Mouse (Mus musculus) midbrain, embryonic 12.5 days (tissue): Measurements from ENCODE around the gene Pheta1. TPM values are rescaled to one million over a fixed set of nuclear protein-coding genes. Genes with fewer than 3 reads are reported as not detected.

Experiments
- ATAC-seq: fragments of 200-750 bp; cut with Nextera tagmentation; 2 replicates; pipeline ENCODE4 v1.8.0; 2017; ENCODE audit warnings: low read depth, moderate TSS enrichment, moderate library complexity; ENCODE audit not compliant: low FRiP score
- H3K27ac ChIP-seq: fragments of 300-500 bp; sonication (generic); replicated peaks from 2 replicates; pipeline ENCODE4 v1.5.1; 2016; ENCODE audit warnings: mild to moderate bottlenecking
- H3K27me3 ChIP-seq: fragments of 300-500 bp; sonication (generic); 2 replicates; pipeline ENCODE4 v1.6.1; 2016; ENCODE audit warnings: mild to moderate bottlenecking
- H3K36me3 ChIP-seq: fragments of 300-500 bp; sonication (generic); 2 replicates; pipeline ENCODE4 v1.6.1; 2016
- H3K4me1 ChIP-seq: fragments of 300-500 bp; sonication (generic); 2 replicates; pipeline ENCODE4 v1.6.1; 2016
- H3K4me2 ChIP-seq: fragments of 300-500 bp; sonication (generic); replicated peaks from 2 replicates; pipeline ENCODE4 v1.6.1; 2016; ENCODE audit warnings: mild to moderate bottlenecking, moderate library complexity
- H3K4me3 ChIP-seq: fragments of 300-500 bp; sonication (generic); 2 replicates; pipeline ENCODE4 v1.5.1; 2016; ENCODE audit warnings: mild to moderate bottlenecking
- H3K9ac ChIP-seq: fragments of 300-500 bp; sonication (generic); replicated peaks from 2 replicates; pipeline ENCODE4 v1.6.1; 2016; ENCODE audit warnings: mild to moderate bottlenecking, moderate library complexity
- H3K9me3 ChIP-seq: fragments of 300-500 bp; sonication (generic); 2 replicates; pipeline ENCODE4 v1.6.1; 2016; ENCODE audit warnings: mild to moderate bottlenecking
- WGBS: fragments of 180-500 bp; shearing (Covaris S2); methylation state at CpG from one replicate; pipeline ENCODE4 v1.1.7; 2016; 5-methylcytosine and 5-hydroxymethylcytosine counted together
- polyA plus RNA-seq: library from polyadenylated mRNA; unstranded; fragments of >200 nt; fragmentation: Nextera tagmentation; extraction: Ambion mirVana; gene quantifications from 2 replicates; pipeline ENCODE4 v1.2.1, GENCODE M21; 2016

The Pheta1 gene
- polyA plus RNA-seq, 1 experiment from 2014 or later = 53.5 TPM

GRCm38 (mm10) chr5:121875041-121875440, 26.3 kb downstream of the Pheta1 start:
- no peak overlapping the region for H3K27ac ChIP-seq
- H3K27me3 ChIP-seq = no peaks in the 10 kb centered on the region
- no peak overlapping the region for H3K9ac ChIP-seq
- H3K9me3 ChIP-seq = no peaks in the 10 kb centered on the region
- no peak overlapping the region for H3K4me2 ChIP-seq
- WGBS = 91% methylated on average over 12 of the region's 12 CpGs
- ATAC-seq = no peak
- H3K36me3 ChIP-seq = peaks cover 53% of the 10 kb centered on the region
- H3K4me3 ChIP-seq = no peak overlapping the region
- H3K4me1 ChIP-seq = no peaks in the 10 kb centered on the region

- Histone ChIP-seq H3K4me1 (no peaks in the 10 kb centered on the region), H3K9me3 (no peaks in the 10 kb centered on the region), H3K27ac (no peak overlapping the region), H3K27me3 (no peaks in the 10 kb centered on the region), H3K4me3 (no peak overlapping the region), H3K9ac (no peak overlapping the region), H3K4me2 (no peak overlapping the region), H3K36me3 (peaks cover 49% of the 10 kb centered on the region)
- no peak for ATAC-seq
- 84% methylated on average over 12 of the region's 12 CpGs for WGBS
Measured at GRCm38 (mm10) chr5:121876901-121877300, 28.1 kb downstream of the Pheta1 start.

- Histone ChIP-seq H3K4me1 (no peaks in the 10 kb centered on the region), H3K36me3 (peaks cover 49% of the 10 kb centered on the region), H3K9me3 (no peaks in the 10 kb centered on the region), H3K4me3 (no peak overlapping the region), H3K27me3 (peaks cover 4% of the 10 kb centered on the region; the same call in 1 of the 2 replicates), H3K4me2 (no peak overlapping the region), H3K27ac (no peak overlapping the region), H3K9ac (no peak overlapping the region)
- 90% methylated on average over 17 of the region's 17 CpGs for WGBS
- no peak for ATAC-seq
Measured at GRCm38 (mm10) chr5:121878703-121879102, 29.9 kb downstream of the Pheta1 start.

- ATAC-seq = no peak
- Histone ChIP-seq H3K4me3 (no peak overlapping the region), H3K9ac (no peak overlapping the region), H3K36me3 (peaks cover 45% of the 10 kb centered on the region), H3K4me2 (no peak overlapping the region), H3K9me3 (no peaks in the 10 kb centered on the region), H3K27me3 (peaks cover 4% of the 10 kb centered on the region; the same call in 1 of the 2 replicates), H3K27ac (no peak overlapping the region), H3K4me1 (no peaks in the 10 kb centered on the region)
- 64% methylated on average over 6 of the region's 6 CpGs for WGBS
Measured at GRCm38 (mm10) chr5:121879211-121879610, 30.4 kb downstream of the Pheta1 start.

GRCm38 (mm10) chr5:121883356-121883755, 34.6 kb downstream of the Pheta1 start:
- ATAC-seq = no peak
- Histone ChIP-seq H3K9ac (no peak overlapping the region), H3K9me3 (no peaks in the 10 kb centered on the region), H3K4me1 (no peaks in the 10 kb centered on the region), H3K4me3 (no peak overlapping the region), H3K27me3 (peaks cover 4% of the 10 kb centered on the region; the same call in 1 of the 2 replicates), H3K36me3 (peaks cover 45% of the 10 kb centered on the region), H3K27ac (no peak overlapping the region), H3K4me2 (no peak overlapping the region)
- WGBS = 81% methylated on average over 8 of the region's 8 CpGs

- H3K9ac ChIP-seq = no peak overlapping the region
- WGBS = 50% methylated on average over 13 of the region's 13 CpGs
- H3K4me1 ChIP-seq = peaks cover 16% of the 10 kb centered on the region
- 0 out of 2 replicates have a peak overlapping the region, but pooled peaks have one; percentile 20 for H3K27ac ChIP-seq
- H3K9me3 ChIP-seq = no peaks in the 10 kb centered on the region
- peaks cover 23% of the 10 kb centered on the region for H3K36me3 ChIP-seq
- H3K27me3 ChIP-seq = no peaks in the 10 kb centered on the region; the same call in 1 of the 2 replicates
- no peak overlapping the region for H3K4me3 ChIP-seq
- ATAC-seq = no peak
- no peak overlapping the region for H3K4me2 ChIP-seq
Measured at GRCm38 (mm10) chr5:121889375-121889774, 40.6 kb downstream of the Pheta1 start.

- H3K4me2 ChIP-seq = no peak overlapping the region
- H3K4me1 ChIP-seq = peaks cover 20% of the 10 kb centered on the region
- H3K27me3 ChIP-seq = no peaks in the 10 kb centered on the region; the same call in 1 of the 2 replicates
- WGBS = 37% methylated on average over 9 of the region's 9 CpGs
- H3K27ac ChIP-seq = peak overlapping the region; percentile 52
- peaks cover 23% of the 10 kb centered on the region for H3K36me3 ChIP-seq
- no peak overlapping the region for H3K9ac ChIP-seq
- no peak for ATAC-seq
- H3K9me3 ChIP-seq = no peaks in the 10 kb centered on the region
- H3K4me3 ChIP-seq = no peak overlapping the region
Measured at GRCm38 (mm10) chr5:121889819-121890362, 41.1 kb downstream of the Pheta1 start.

- Histone ChIP-seq H3K27ac (no peak overlapping the region), H3K4me1 (peaks cover 28% of the 10 kb centered on the region), H3K9ac (no peak overlapping the region), H3K9me3 (no peaks in the 10 kb centered on the region), H3K4me3 (no peak overlapping the region), H3K36me3 (peaks cover 20% of the 10 kb centered on the region), H3K4me2 (no peak overlapping the region), H3K27me3 (no peaks in the 10 kb centered on the region; the same call in 1 of the 2 replicates)
- ATAC-seq = no peak
- 95% methylated on average over 7 of the region's 7 CpGs for WGBS
Measured at GRCm38 (mm10) chr5:121890925-121891324, 42.1 kb downstream of the Pheta1 start.

GRCm38 (mm10) chr5:121892281-121892680, 43.5 kb downstream of the Pheta1 start:
- H3K9me3 ChIP-seq = no peaks in the 10 kb centered on the region
- H3K36me3 ChIP-seq = peaks cover 6% of the 10 kb centered on the region; the same call in 1 of the 2 replicates
- no peak overlapping the region for H3K27ac ChIP-seq
- H3K4me1 ChIP-seq = peaks cover 30% of the 10 kb centered on the region
- H3K4me2 ChIP-seq = no peak overlapping the region
- WGBS = 87% methylated on average over 14 of the region's 14 CpGs
- ATAC-seq = no peak
- no peaks in the 10 kb centered on the region; the same call in none of the 2 replicates for H3K27me3 ChIP-seq
- H3K9ac ChIP-seq = no peak overlapping the region
- H3K4me3 ChIP-seq = no peak overlapping the region

- H3K4me3 ChIP-seq = no peak overlapping the region
- H3K4me1 ChIP-seq = peaks cover 30% of the 10 kb centered on the region
- no peaks in the 10 kb centered on the region for H3K9me3 ChIP-seq
- H3K27ac ChIP-seq = no peak overlapping the region
- 45% methylated on average over 3 of the region's 3 CpGs for WGBS
- H3K36me3 ChIP-seq = no peaks in the 10 kb centered on the region
- H3K27me3 ChIP-seq = no peaks in the 10 kb centered on the region; the same call in none of the 2 replicates
- ATAC-seq = no peak
- no peak overlapping the region for H3K9ac ChIP-seq
- no peak overlapping the region for H3K4me2 ChIP-seq
Measured at GRCm38 (mm10) chr5:121893581-121893980, 44.8 kb downstream of the Pheta1 start.

- no peak overlapping the region for H3K4me2 ChIP-seq
- no peaks in the 10 kb centered on the region for H3K9me3 ChIP-seq
- ATAC-seq = no peak
- peaks cover 24% of the 10 kb centered on the region for H3K4me1 ChIP-seq
- no peak overlapping the region for H3K27ac ChIP-seq
- 60% methylated on average over 10 of the region's 10 CpGs for WGBS
- no peaks in the 10 kb centered on the region; the same call in none of the 2 replicates for H3K27me3 ChIP-seq
- H3K9ac ChIP-seq = no peak overlapping the region
- no peaks in the 10 kb centered on the region for H3K36me3 ChIP-seq
- no peak overlapping the region for H3K4me3 ChIP-seq
Measured at GRCm38 (mm10) chr5:121894647-121895046, 45.9 kb downstream of the Pheta1 start.

GRCm38 (mm10) chr5:121895117-121895756, 46.5 kb downstream of the Pheta1 start:
- no peaks in the 10 kb centered on the region for H3K36me3 ChIP-seq
- no peaks in the 10 kb centered on the region for H3K9me3 ChIP-seq
- 71% methylated on average over 24 of the region's 24 CpGs for WGBS
- H3K4me2 ChIP-seq = no peak overlapping the region
- H3K27me3 ChIP-seq = no peaks in the 10 kb centered on the region; the same call in none of the 2 replicates
- H3K4me3 ChIP-seq = no peak overlapping the region
- H3K9ac ChIP-seq = no peak overlapping the region
- ATAC-seq = no peak
- peak overlapping the region; percentile 2; the same call in 1 of the 2 replicates for H3K27ac ChIP-seq
- peaks cover 19% of the 10 kb centered on the region; the same call in 1 of the 2 replicates for H3K4me1 ChIP-seq
